Mouse (Mus musculus) embryo, embryonic 11 days (tissue): ENCODE measurements at regions not wholly inside any gene's neighbourhood (a gene's known extent, or its start where the extent isn't known, plus 50 kb on each side); places are given as distances from the start of the nearest gene placed in this dataset.

Experiments used
- DNase-seq: peaks from one replicate; pipeline ENCODE4 v3.0.0-alpha.2; 2015

DNA sequence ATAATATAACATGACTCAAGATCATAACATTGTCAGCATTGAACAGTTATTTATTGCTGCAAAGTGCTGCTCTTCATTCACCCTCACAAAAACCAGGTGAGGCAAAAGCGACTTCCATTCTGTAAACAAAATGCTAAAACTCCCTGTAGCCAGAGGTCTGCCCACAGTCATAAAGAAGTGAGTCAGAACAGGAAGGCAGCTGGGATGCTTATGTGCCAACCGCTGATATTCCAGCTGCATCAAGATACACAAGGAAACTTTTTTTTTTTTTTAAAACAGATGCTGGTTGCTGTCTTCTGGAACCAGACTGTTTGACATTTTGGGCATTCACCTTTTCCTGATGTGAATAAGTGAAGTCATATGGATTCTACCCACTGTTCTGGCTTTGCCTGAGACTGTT lies 260.7 kb downstream of the 1700064H15Rik start:
- DNase-seq: no peak
